Mouse (Mus musculus) lung, adult 18-20 months (tissue): ENCODE measurements around the gene Gm43552.

Experiments used
- DNase-seq, 2 experiments: peaks; one replicate each; pipeline ENCODE4 v3.0.0; 2022; ENCODE audit warnings: mixed read lengths in 2 of 2

The Gm43552 gene

GRCm38 (mm10) chr5:65435806-65436561, 56.6 kb downstream of the Gm43552 start, which contains the start of gene Ugdh:
Gene Ugdh (minus strand): TSS chr5:65435949.
- DNase-seq = peak; percentile 99 to 100

- no peak for DNase-seq
Observed at GRCm38 (mm10) chr5:65435363-65435805, 57.2 kb downstream of the Gm43552 start.

GRCm38 (mm10) chr5:65434471-65435362, 57.9 kb downstream of the Gm43552 start:
- no peak for DNase-seq

GRCm38 (mm10) chr5:65429441-65429840, 63.2 kb downstream of the Gm43552 start:
- no peak for DNase-seq

- DNase-seq = peak; percentile 23 to 70
Observed at GRCm38 (mm10) chr5:65428321-65428720, 64.3 kb downstream of the Gm43552 start.

- DNase-seq = no peak
Observed at GRCm38 (mm10) chr5:65425251-65425650, 67.4 kb downstream of the Gm43552 start.

GRCm38 (mm10) chr5:65424215-65424614, 68.4 kb downstream of the Gm43552 start:
- no peak for DNase-seq

GRCm38 (mm10) chr5:65422803-65423202, 69.8 kb downstream of the Gm43552 start:
- no peak for DNase-seq

- no peak for DNase-seq
Observed at GRCm38 (mm10) chr5:65420822-65421221, 71.8 kb downstream of the Gm43552 start.

GRCm38 (mm10) chr5:65419136-65419535, 73.5 kb downstream of the Gm43552 start:
- no peak for DNase-seq

- no peak for DNase-seq
Observed at GRCm38 (mm10) chr5:65415653-65416458, 76.8 kb downstream of the Gm43552 start.

GRCm38 (mm10) chr5:65407989-65408388, 84.6 kb downstream of the Gm43552 start:
- no peak for DNase-seq

GRCm38 (mm10) chr5:65401251-65401994, 91.2 kb downstream of the Gm43552 start:
- peak; percentile 78 to 89 for DNase-seq

GRCm38 (mm10) chr5:65394425-65394824, 98.2 kb downstream of the Gm43552 start:
- DNase-seq = no peak

- DNase-seq = no peak
Observed at GRCm38 (mm10) chr5:65391753-65392152, 100.9 kb downstream of the Gm43552 start.

GRCm38 (mm10) chr5:65390648-65391644, 101.7 kb downstream of the Gm43552 start, which contains the start of the genes Rpl9 and Lias:
Gene Rpl9 (minus strand): TSS chr5:65391444.
Gene Lias (plus strand): TSS chr5:65391497.
- DNase-seq = peak; percentile 98 to 99

- DNase-seq = no peak
Observed at GRCm38 (mm10) chr5:65387008-65387867, 105.4 kb downstream of the Gm43552 start.

GRCm38 (mm10) chr5:65385704-65386103, 106.9 kb downstream of the Gm43552 start:
- DNase-seq = no peak
